Mouse (Mus musculus) MEL (cell line): ENCODE measurements around the gene Tmem50b. TPM values are rescaled to one million over a fixed set of nuclear protein-coding genes. Genes with fewer than 3 reads are reported as not detected.

ENCODE experiments used
- DNase-seq: peaks from one replicate; pipeline ENCODE4 v3.0.0; 2011; ENCODE audit warnings: low read depth, low spot score
- H3K27ac ChIP-seq: 2 replicates; pipeline ENCODE4 v1.5.1; 2012; ENCODE audit warnings: low read depth, mild to moderate bottlenecking, control low read depth, low read length, moderate library complexity; ENCODE audit not compliant: control insufficient read depth
- H3K27me3 ChIP-seq, 2 experiments: fragments of 150-350 bp in 1 of 2; sonication (generic) in 1 of 2; 2 replicates each; pipeline ENCODE4 v1.6.1; 2012; ENCODE audit warnings: low read length in 2 of 2, mild to moderate bottlenecking in 2 of 2, improper control_type of control experiment in 1 of 2, moderate library complexity in 1 of 2; ENCODE audit not compliant: insufficient read depth in 2 of 2, control insufficient read depth in 1 of 2
- H3K36me3 ChIP-seq, 2 experiments: 2 replicates each; pipeline ENCODE4 v1.6.1; 2012 to 2014; ENCODE audit warnings: low read length in 2 of 2, improper control_type of control experiment in 1 of 2, inconsistent platforms in 1 of 2, mild to moderate bottlenecking in 1 of 2; ENCODE audit not compliant: insufficient read depth in 2 of 2, control insufficient read depth in 1 of 2
- H3K4me1 ChIP-seq, 2 experiments: fragments of 150-350 bp in 1 of 2; sonication (generic) in 1 of 2; 2 replicates each; pipeline ENCODE4 v1.6.1; 2012; ENCODE audit warnings: low read length in 2 of 2, improper control_type of control experiment in 1 of 2, mild to moderate bottlenecking in 1 of 2; ENCODE audit not compliant: insufficient read depth in 2 of 2, control insufficient read depth in 1 of 2
- H3K4me3 ChIP-seq, 2 experiments: fragments of 150-350 bp in 1 of 2; sonication (generic) in 1 of 2; 2 replicates each; pipeline ENCODE4 v1.5.1; 2012; ENCODE audit warnings: low read depth in 2 of 2, low read length in 2 of 2, mild to moderate bottlenecking in 2 of 2, moderate library complexity in 2 of 2, control low read depth in 1 of 2, improper control_type of control experiment in 1 of 2; ENCODE audit not compliant: control insufficient read depth in 1 of 2, insufficient read depth in 1 of 2
- H3K79me2 ChIP-seq: 2 replicates; pipeline ENCODE4 v1.6.1; 2012; ENCODE audit warnings: mild to moderate bottlenecking, low read length, moderate library complexity; ENCODE audit not compliant: control insufficient read depth, poor library complexity, insufficient read depth
- H3K9ac ChIP-seq: 2 replicates; pipeline ENCODE4 v1.6.1; 2012; ENCODE audit warnings: low read depth, mild to moderate bottlenecking, control low read depth, low read length, moderate library complexity; ENCODE audit not compliant: control insufficient read depth, poor library complexity, severe bottlenecking
- H3K9me3 ChIP-seq: fragments of 150-350 bp; sonication (generic); replicated peaks from 2 replicates; pipeline ENCODE4 v1.6.1; 2012; ENCODE audit warnings: mild to moderate bottlenecking, low read length, improper control_type of control experiment, moderate library complexity; ENCODE audit not compliant: insufficient read depth
- ETS1 ChIP-seq: IDR thresholded peaks from 2 replicates; pipeline ENCODE4 v1.6.1; 2012; ENCODE audit warnings: low read depth, mild to moderate bottlenecking, inconsistent platforms, low read length, improper control_type of control experiment, moderate library complexity
- GABPA ChIP-seq: IDR thresholded peaks from 2 replicates; pipeline ENCODE4 v1.6.1; 2012; ENCODE audit warnings: low read depth, mild to moderate bottlenecking, inconsistent platforms, low read length, improper control_type of control experiment, moderate library complexity
- GATA1 ChIP-seq: IDR thresholded peaks from 2 replicates; pipeline ENCODE4 v1.6.1; 2011; ENCODE audit warnings: low read depth, low read length, improper control_type of control experiment
- JUND ChIP-seq: IDR thresholded peaks from 2 replicates; pipeline ENCODE4 v1.6.1; 2011; ENCODE audit warnings: low read depth, mild to moderate bottlenecking, improper control_type of control experiment, low read length
- MAFK ChIP-seq: IDR thresholded peaks from 2 replicates; pipeline ENCODE4 v1.6.1; 2011; ENCODE audit warnings: low read depth, mild to moderate bottlenecking, low read length, improper control_type of control experiment, borderline replicate concordance
- MAX ChIP-seq: IDR thresholded peaks from 2 replicates; pipeline ENCODE4 v1.6.1; 2011; ENCODE audit warnings: low read length, improper control_type of control experiment
- MAZ ChIP-seq: IDR thresholded peaks from 2 replicates; pipeline ENCODE4 v1.6.1; 2012; ENCODE audit warnings: low read depth, mild to moderate bottlenecking, inconsistent platforms, low read length, improper control_type of control experiment
- MEF2A ChIP-seq: IDR thresholded peaks from 2 replicates; pipeline ENCODE4 v1.6.1; 2014; ENCODE audit warnings: low read depth, mild to moderate bottlenecking, inconsistent platforms, low read length, improper control_type of control experiment; ENCODE audit not compliant: poor library complexity, insufficient replicate concordance, severe bottlenecking; ENCODE audit errors: extremely low read depth
- MXI1 ChIP-seq: IDR thresholded peaks from 2 replicates; pipeline ENCODE4 v1.6.1; 2011; ENCODE audit warnings: mild to moderate bottlenecking, low read depth, low read length, improper control_type of control experiment
- MYC ChIP-seq: IDR thresholded peaks from 2 replicates; pipeline ENCODE4 v1.6.1; 2011; ENCODE audit warnings: low read depth, mild to moderate bottlenecking, low read length, improper control_type of control experiment, moderate library complexity
- SIN3A ChIP-seq: IDR thresholded peaks from 2 replicates; pipeline ENCODE4 v1.6.1; 2012; ENCODE audit warnings: low read length, improper control_type of control experiment, inconsistent platforms
- TAL1 ChIP-seq: IDR thresholded peaks from 2 replicates; pipeline ENCODE4 v1.6.1; 2012; ENCODE audit warnings: mild to moderate bottlenecking, inconsistent platforms, low read length, moderate library complexity, mixed read lengths
- TBP ChIP-seq: IDR thresholded peaks from 2 replicates; pipeline ENCODE4 v1.8.0; 2011; ENCODE audit warnings: low read depth, low read length, improper control_type of control experiment
- TCF12 ChIP-seq: IDR thresholded peaks from 2 replicates; pipeline ENCODE4 v1.6.1; 2014; ENCODE audit warnings: low read depth, mild to moderate bottlenecking, inconsistent platforms, low read length, improper control_type of control experiment, moderate library complexity
- USF2 ChIP-seq, 2 experiments: IDR thresholded peaks; 2 replicates each; pipeline ENCODE4 v1.6.1; 2011 to 2012; ENCODE audit warnings: improper control_type of control experiment in 2 of 2, low read length in 2 of 2, borderline replicate concordance in 1 of 2, inconsistent platforms in 1 of 2, low read depth in 1 of 2, mild to moderate bottlenecking in 1 of 2; ENCODE audit not compliant: insufficient read depth in 1 of 2
- ZC3H11A ChIP-seq: IDR thresholded peaks from 2 replicates; pipeline ENCODE4 v1.6.1; 2012; ENCODE audit warnings: low read depth, mild to moderate bottlenecking, inconsistent platforms, low read length, improper control_type of control experiment
- polyA plus RNA-seq, 2 experiments: library from polyadenylated mRNA; stranded (reverse) in 1 of 2; unstranded in 1 of 2; fragments of >175 nt in 1 of 2; fragments of >200 nt in 1 of 2; gene quantifications; 2 replicates each; pipeline versions ENCODE4 v1.2.1 to v1.2.4; 2012; ENCODE audit warnings: low replicate concordance in 2 of 2, low read depth in 1 of 2; ENCODE audit not compliant: insufficient read length in 2 of 2, insufficient read depth in 1 of 2, missing spikeins in 1 of 2
- total RNA-seq: library from RNA; depleted of rRNA; stranded (reverse); fragments of 300-350 nt; gene quantifications from 2 replicates; pipeline ENCODE4 v1.2.3, GENCODE M21; 2012

Gene Tmem50b
- total and polyA plus RNA-seq, 3 experiments: 2.9 to 9.5 TPM; not detected in 1

- Histone ChIP-seq H3K27ac (peak overlapping the region; percentile 80), H3K9ac (peak overlapping the region; percentile 34; the same call in 1 of the 2 replicates)
- TF ChIP-seq TAL1 (peak; percentile 39), ETS1 (peak; percentile 60; the same call in 1 of the 2 replicates), GABPA (no peak), SIN3A (peak; percentile 46), MYC (peak; percentile 44; the same call in 1 of the 2 replicates), JUND (no peak), GATA1 (0 out of 2 replicates have a peak, but pooled peaks have one; percentile 0), MXI1 (peak; percentile 59), MEF2A (0 out of 2 replicates have a peak, but pooled peaks have one; percentile 18), MAFK (no peak), MAZ (0 out of 2 replicates have a peak, but pooled peaks have one; percentile 29), MAX (peak; percentile 58), ZC3H11A (no peak), TCF12 (0 out of 2 replicates have a peak, but pooled peaks have one; percentile 28), USF2 (IDR thresholded peaks at IDR 0.05; ENCODE audit: borderline replicate concordance in 1 of 2, insufficient read depth in 1 of 2, low read depth in 1 of 2, low read length in 2 of 2) (no peak)
- TF ChIP-seq, all 39 proteins: peak for 10
- Histone ChIP-seq H3K36me3 (peaks cover 0 to 33% of the 10 kb centered on the region in 2 experiments; a peak in 2 of 4 replicates), H3K4me3 (peak overlapping the region; percentile 43 to 53), H3K4me1 (peaks cover 13 to 49% of the 10 kb centered on the region in 2 experiments), H3K79me2 (no peaks in the 10 kb centered on the region), H3K9me3 (no peaks in the 10 kb centered on the region), H3K27me3 (no peaks in the 10 kb centered on the region)
- DNase-seq: peak; percentile 85
Measured at GRCm38 (mm10) chr16:91533097-91534001, 64.3 kb downstream of the Tmem50b start.

- Histone ChIP-seq H3K27me3 (no peaks in the 10 kb centered on the region), H3K4me1 (peaks cover 13 to 40% of the 10 kb centered on the region in 2 experiments), H3K36me3 (peaks cover 0 to 28% of the 10 kb centered on the region in 2 experiments; a peak in 2 of 4 replicates)
Measured at GRCm38 (mm10) chr16:91532429-91532828, 65.2 kb downstream of the Tmem50b start.

More at GRCm38 (mm10) chr16:91532429-91532828, 65.2 kb downstream of the Tmem50b start:
- Histone ChIP-seq H3K9ac (peak overlapping the region; percentile 8; the same call in 1 of the 2 replicates), H3K9me3 (no peaks in the 10 kb centered on the region), H3K79me2 (no peaks in the 10 kb centered on the region), H3K27ac (no peak overlapping the region), H3K4me3 (no peak overlapping the region)
- no peak for DNase-seq
- no peak for TF ChIP-seq TBP
- TF ChIP-seq MXI1: no peak
- TF ChIP-seq TCF12: no peak
